ENCODE assay signal across 8 mouse cellular contexts in genomic region chr12:52500915-52501833, GRCm38 (mm10). TPM values are rescaled to one million over a fixed set of nuclear protein-coding genes. Genes with fewer than 3 reads are reported as not detected.
DNase-seq lines count a peak whose midpoint lies in the region; ATAC-seq and TF ChIP-seq lines count a peak whose summit lies in the region.

No protein-coding gene starts in this region.

- no peaks in the 10 kb centered on the region for H3K9me3 ChIP-seq in intestine, postnatal 0 days (ENCODE audit: control insufficient read depth)
- H3K9me3 ChIP-seq in intestine, embryonic 16.5 days (ENCODE audit: control insufficient read depth, low read length), result no peaks in the 10 kb centered on the region
- H3K9me3 ChIP-seq in CH12.LX (replicated peaks; ENCODE audit: low read length), result no peaks in the 10 kb centered on the region

- no peaks in the 10 kb centered on the region for H3K36me3 ChIP-seq in intestine, postnatal 0 days (ENCODE audit: control insufficient read depth, insufficient read depth)
- H3K36me3 ChIP-seq in intestine, embryonic 16.5 days (ENCODE audit: control insufficient read depth, insufficient read depth, low read length), result no peaks in the 10 kb centered on the region
- no peaks in the 10 kb centered on the region for H3K36me3 ChIP-seq in CH12.LX (replicated peaks in 1 of 2; ENCODE audit: control insufficient read depth in 1 of 2, insufficient read depth in 1 of 2, low read length in 1 of 2)

- TF ChIP-seq CTCF in intestine, postnatal 0 days (IDR thresholded peaks at IDR 0.05; ENCODE audit: low read depth), result peak; percentile 74
- peak; percentile 57 to 84; a peak in 3 of 4 replicates for TF ChIP-seq CTCF in CH12.LX (conservative IDR thresholded peaks at IDR 0.05 in 1 of 2, IDR thresholded peaks at IDR 0.05 in 1 of 2; ENCODE audit: low read depth in 2 of 2, low read length in 2 of 2)

- 0 out of 2 replicates have a peak, but pooled peaks cover 2% of the 10 kb centered on the region for H3K79me2 ChIP-seq in CH12.LX (replicated peaks; ENCODE audit: control insufficient read depth, extremely low read depth, insufficient read depth, poor library complexity, severe bottlenecking)

- TF ChIP-seq EP300 in CH12.LX (IDR thresholded peaks at IDR 0.05; ENCODE audit: low read length), result 0 out of 2 replicates have a peak, but pooled peaks have one; percentile 8

- dilution Hi-C loops in CH12.LX (cut with MboI; ENCODE audit: extremely low pct_ligation_motif_present, extremely low pct_unique_long_range_greater_than_20kb, low sequenced_read_pairs), result no loop called here

- in situ Hi-C loops in CH12.LX (cut with MboI; ENCODE audit: low pct_ligation_motif_present, low pct_unique_long_range_greater_than_20kb, low sequenced_read_pairs), result loop anchor here (5.0 kb wide), 1 partner anchor 121 kb away; no protein-coding TSS in a partner anchor

- TF ChIP-seq RAD21 in CH12.LX (IDR thresholded peaks at IDR 0.05; ENCODE audit: low read depth, low read length), result peak; percentile 75

- no peak overlapping the region for H3K9ac ChIP-seq in intestine, postnatal 0 days (ENCODE audit: low read depth, low read length)
- no peak overlapping the region for H3K9ac ChIP-seq in intestine, embryonic 16.5 days (ENCODE audit: low read depth, low read length)
- no peak overlapping the region for H3K9ac ChIP-seq in CH12.LX (ENCODE audit: insufficient read depth, low read depth)

- no peak overlapping the region for H3K4me2 ChIP-seq in intestine, postnatal 0 days (replicated peaks; ENCODE audit: low read depth)
- H3K4me2 ChIP-seq in intestine, embryonic 16.5 days (ENCODE audit: low read depth, low read length), result no peak overlapping the region
- H3K4me2 ChIP-seq in CH12.LX (ENCODE audit: insufficient read depth, low read depth, poor library complexity, severe bottlenecking), result peak overlapping the region; percentile 71; the same call in 1 of the 2 replicates

- no peak for ATAC-seq in intestine, postnatal 0 days
- no peak for ATAC-seq in intestine, embryonic 16.5 days
- ATAC-seq in erythroblast, adult 5-6 weeks (replicated peaks; ENCODE audit: low FRiP score, poor library complexity, severe bottlenecking), result no peak

- H3K27ac ChIP-seq in intestine, postnatal 0 days (ENCODE audit: low read depth, low read length), result no peak overlapping the region
- no peak overlapping the region for H3K27ac ChIP-seq in intestine, embryonic 16.5 days (ENCODE audit: low read length)
- H3K27ac ChIP-seq in CH12.LX (ENCODE audit: insufficient read depth, low read depth), result no peak overlapping the region

- no peak for TF ChIP-seq POLR2A in CH12.LX (IDR thresholded peaks at IDR 0.05; ENCODE audit: low read depth, low read length)

- no peaks in the 10 kb centered on the region for H3K4me1 ChIP-seq in intestine, postnatal 0 days (replicated peaks; ENCODE audit: control insufficient read depth, insufficient read depth, low read length)
- 0 out of 2 replicates have a peak, but pooled peaks cover 2% of the 10 kb centered on the region for H3K4me1 ChIP-seq in intestine, embryonic 16.5 days (ENCODE audit: control insufficient read depth, insufficient read depth, low read length)
- H3K4me1 ChIP-seq in CH12.LX (ENCODE audit: control insufficient read depth in 1 of 2, insufficient read depth in 2 of 2), result peaks cover 0 to 15% of the 10 kb centered on the region in 2 experiments; a peak in 2 of 4 replicates

- H3K4me3 ChIP-seq in intestine, postnatal 0 days (ENCODE audit: low read depth, low read length), result no peak overlapping the region
- no peak overlapping the region for H3K4me3 ChIP-seq in intestine, embryonic 16.5 days (ENCODE audit: low read length)
- H3K4me3 ChIP-seq in CH12.LX (replicated peaks in 1 of 3; ENCODE audit: low read depth in 2 of 3, low read length in 2 of 3, poor library complexity in 1 of 3), result peak overlapping the region in 1 of 3 experiments; percentile 45

- WGBS in intestine, postnatal 0 days, result 77% methylated on average over 8 of the region's 8 CpGs
- WGBS in intestine, embryonic 16.5 days, result 78% methylated on average over 8 of the region's 8 CpGs

- DNase-seq in CH12.LX (ENCODE audit: extremely low read depth), result peak; percentile 65
- peak; percentile 7 to 28 for DNase-seq in adrenal gland, postnatal 36 days
- peak; percentile 76 for DNase-seq in lung, postnatal 36 days
- no peak for DNase-seq in testis, postnatal 10 days (ENCODE audit: low spot score)
- DNase-seq in gastrocnemius, adult 8-10 months (ENCODE audit: low spot score in 2 of 2), result no peak

- H3K27me3 ChIP-seq in intestine, postnatal 0 days (replicated peaks; ENCODE audit: control insufficient read depth, insufficient read depth, low read length), result no peaks in the 10 kb centered on the region
- H3K27me3 ChIP-seq in intestine, embryonic 16.5 days (replicated peaks; ENCODE audit: control insufficient read depth, insufficient read depth, low read length), result no peaks in the 10 kb centered on the region
- H3K27me3 ChIP-seq in CH12.LX (replicated peaks), result no peaks in the 10 kb centered on the region

TF ChIP-seq in CH12.LX, 34 proteins besides CTCF, POLR2A, EP300 and RAD21:
- no peak for TF ChIP-seq ETS1 (conservative IDR thresholded peaks at IDR 0.05; ENCODE audit: low read depth, low read length)
- no peak for TF ChIP-seq CHD2 (IDR thresholded peaks at IDR 0.05; ENCODE audit: low read length)
- no peak for TF ChIP-seq MEF2A (IDR thresholded peaks at IDR 0.05; ENCODE audit: borderline replicate concordance, low read depth, low read length)
- TF ChIP-seq JUN (IDR thresholded peaks at IDR 0.05; ENCODE audit: insufficient read depth, low read depth, low read length), result no peak
- no peak for TF ChIP-seq NELFE (IDR thresholded peaks at IDR 0.05; ENCODE audit: low read depth, low read length)
- peak; percentile 51; the same call in 1 of the 2 replicates for TF ChIP-seq IRF4 (IDR thresholded peaks at IDR 0.05; ENCODE audit: low read depth, low read length)
- peak; percentile 84 for TF ChIP-seq SMC3 (IDR thresholded peaks at IDR 0.05; ENCODE audit: low read depth, low read length)
- peak; percentile 89 for TF ChIP-seq ZNF384 (IDR thresholded peaks at IDR 0.05; ENCODE audit: low read depth, low read length)
- no peak for TF ChIP-seq GABPA (IDR thresholded peaks at IDR 0.05; ENCODE audit: insufficient replicate concordance, low read depth, low read length)
- TF ChIP-seq ZC3H11A (IDR thresholded peaks at IDR 0.05; ENCODE audit: low read depth, low read length), result peak; percentile 36; the same call in 1 of the 2 replicates
- peak; percentile 52; the same call in 1 of the 2 replicates for TF ChIP-seq SIN3A (IDR thresholded peaks at IDR 0.05; ENCODE audit: low read length)
- peak; percentile 84 for TF ChIP-seq MAZ (IDR thresholded peaks at IDR 0.05; ENCODE audit: low read depth, low read length)
- no peak for TF ChIP-seq RCOR1 (conservative IDR thresholded peaks at IDR 0.05; ENCODE audit: low read depth, low read length)
- no peak for TF ChIP-seq TCF12 (IDR thresholded peaks at IDR 0.05; ENCODE audit: low read depth, low read length)
- no peak for TF ChIP-seq ZKSCAN1 (IDR thresholded peaks at IDR 0.05; ENCODE audit: borderline replicate concordance, low read depth, low read length)
- TF ChIP-seq ZMIZ1 (IDR thresholded peaks at IDR 0.05; ENCODE audit: low read depth, low read length), result no peak
- no peak for TF ChIP-seq POLR2AphosphoS2 (IDR thresholded peaks at IDR 0.05; ENCODE audit: low read depth, low read length)
- TF ChIP-seq HCFC1 (IDR thresholded peaks at IDR 0.05; ENCODE audit: low read depth, low read length), result no peak

RNA-seq across cellular contexts. Expression of gene Arhgap5, which starts 2.6 kb away (rescaled TPM):
- polyA plus RNA-seq in intestine, postnatal 0 days (2015; fragmentation: Nextera tagmentation; extraction: Ambion mirVana), result 25.1 and 25.6 TPM in 2 replicates
- polyA plus RNA-seq in intestine, embryonic 16.5 days (2015; fragmentation: Nextera tagmentation; extraction: Ambion mirVana), result 26.3 and 27.0 TPM in 2 replicates
- 12.0 and 13.0 TPM in 2 replicates for total RNA-seq in CH12.LX (2012; rRNA removed)
- total RNA-seq in CH12.LX (2014; rRNA removed), result 42.7 and 45.5 TPM in 2 replicates
- polyA plus RNA-seq in CH12.LX (2012; ENCODE audit: insufficient read length, low read depth), result 11.1 and 13.0 TPM in 2 replicates
- 10 to 100 TPM; 87.3 to 92.2 TPM for total RNA-seq in adrenal gland, postnatal 36 days (2021)
- 3.8 and 7.1 TPM in 2 replicates for total RNA-seq in erythroblast, adult 5-6 weeks (2015; ENCODE audit: low replicate concordance)
- total RNA-seq in erythroblast, adult 5-6 weeks (2017; ENCODE audit: low replicate concordance), result 4.2 and 6.9 TPM in 2 replicates
- total RNA-seq in gastrocnemius, adult 8-10 months (2022), result 10 to 100 TPM; 44.0 to 52.5 (median 46.2) TPM

Comparison
In these comparisons a context has a peak if more than half of its experiments do, and no peak if none do; other contexts are left out.
1. DNase-seq: peak in CH12.LX (single experiment), adrenal gland, postnatal 36 days (2 of 2) and lung, postnatal 36 days (single experiment); none in testis, postnatal 10 days (single experiment) and gastrocnemius, adult 8-10 months (0 of 2).